Mouse (Mus musculus) layer of hippocampus, adult 2 months (tissue): ENCODE measurements around the gene Snorc. TPM values are rescaled to one million over a fixed set of nuclear protein-coding genes. Genes with fewer than 3 reads are reported as not detected.
"Not testable (repeated sequence)": the region's sequence is repeated elsewhere in the genome, so short reads cannot be mapped to it uniquely, and the experiment has no call there.

Experiments
- DNase-seq, 2 experiments: peaks; one replicate each; pipeline ENCODE4 v3.0.0; 2022; ENCODE audit warnings: low spot score in 2 of 2
- H3K27ac ChIP-seq: fragments of 200-600 bp; 2 replicates; pipeline ENCODE4 v1.8.1; 2022
- H3K4me3 ChIP-seq: fragments of 200-600 bp; 2 replicates; pipeline ENCODE4 v1.8.1; 2022; ENCODE audit warnings: mild to moderate bottlenecking
- CTCF ChIP-seq: fragments of 200-600 bp; conservative IDR thresholded peaks from 2 replicates; pipeline ENCODE4 v1.8.1; 2022; ENCODE audit warnings: antibody characterized with exemption, mild to moderate bottlenecking, moderate library complexity
- long read RNA-seq, 2 experiments: library from polyadenylated mRNA; stranded (forward); transcript quantifications; one replicate each; pipeline ENCODE4 v2.0.0; 2021; ENCODE audit warnings: borderline mapping rate in 2 of 2
- total RNA-seq, 2 experiments: library from RNA; stranded (reverse); gene quantifications; 2 replicates each; pipeline ENCODE4 v1.2.3; 2021

The Snorc gene
- total RNA-seq, result not detected
- long read RNA-seq, experiment 1, result 0 reads
- long read RNA-seq, experiment 2, result 0 reads

GRCm38 (mm10) chr1:87469971-87470370, at the start of gene Snorc:
Snorc (plus strand) TSS chr1:87470271.
- not testable (repeated sequence) for H3K27ac ChIP-seq, H3K4me3 ChIP-seq, DNase-seq

GRCm38 (mm10) chr1:87435125-87435524, 34.9 kb upstream of the Snorc start:
- no peak for TF ChIP-seq CTCF
- H3K27ac ChIP-seq, result no peak overlapping the region
- DNase-seq, result no peak
- H3K4me3 ChIP-seq, result no peak overlapping the region

- no peak for TF ChIP-seq CTCF
Observed at GRCm38 (mm10) chr1:87436583-87436982, 33.5 kb upstream of the Snorc start.

GRCm38 (mm10) chr1:87447183-87448104, 22.6 kb upstream of the Snorc start:
- DNase-seq, result peak; percentile 23 to 71
- TF ChIP-seq CTCF, result peak; percentile 98
- Histone ChIP-seq H3K4me3 (no peak overlapping the region), H3K27ac (no peak overlapping the region)

More at GRCm38 (mm10) chr1:87436583-87436982, 33.5 kb upstream of the Snorc start:
- H3K27ac ChIP-seq, result no peak overlapping the region
- H3K4me3 ChIP-seq, result no peak overlapping the region
- no peak for DNase-seq

- DNase-seq, result no peak
- Histone ChIP-seq H3K4me3 (no peak overlapping the region), H3K27ac (no peak overlapping the region)
- TF ChIP-seq CTCF, result no peak
Observed at GRCm38 (mm10) chr1:87449432-87449831, 20.6 kb upstream of the Snorc start.

- Histone ChIP-seq H3K27ac (no peak overlapping the region), H3K4me3 (no peak overlapping the region)
- TF ChIP-seq CTCF, result no peak
- DNase-seq, result no peak
Observed at GRCm38 (mm10) chr1:87456425-87456824, 13.6 kb upstream of the Snorc start.

GRCm38 (mm10) chr1:87458045-87458444, 12.0 kb upstream of the Snorc start:
- no peak for DNase-seq
- no peak overlapping the region for H3K27ac ChIP-seq
- H3K4me3 ChIP-seq, result no peak overlapping the region
- no peak for TF ChIP-seq CTCF

- H3K4me3 ChIP-seq, result not testable (repeated sequence)
Observed at GRCm38 (mm10) chr1:87459856-87460255, 10.2 kb upstream of the Snorc start.

GRCm38 (mm10) chr1:87467469-87467868, 2.6 kb upstream of the Snorc start:
- DNase-seq, result no peak
- H3K27ac ChIP-seq, result no peak overlapping the region
- no peak for TF ChIP-seq CTCF
- H3K4me3 ChIP-seq, result no peak overlapping the region

More at GRCm38 (mm10) chr1:87459856-87460255, 10.2 kb upstream of the Snorc start:
- H3K27ac ChIP-seq, DNase-seq: not testable (repeated sequence)

- H3K4me3 ChIP-seq, result no peak overlapping the region
- TF ChIP-seq CTCF, result peak; percentile 71
- no peak for DNase-seq
- H3K27ac ChIP-seq, result no peak overlapping the region
Observed at GRCm38 (mm10) chr1:87468321-87468720, 1.8 kb upstream of the Snorc start.

GRCm38 (mm10) chr1:87471914-87472313, 1.8 kb downstream of the Snorc start:
- Histone ChIP-seq H3K27ac (no peak overlapping the region), H3K4me3 (no peak overlapping the region)
- no peak for DNase-seq
- TF ChIP-seq CTCF, result no peak

GRCm38 (mm10) chr1:87472576-87472975, 2.5 kb downstream of the Snorc start:
- Histone ChIP-seq H3K4me3 (no peak overlapping the region), H3K27ac (no peak overlapping the region)
- no peak for DNase-seq
- TF ChIP-seq CTCF, result no peak

- DNase-seq, result peak; percentile 58 to 63
- H3K4me3 ChIP-seq, result peak overlapping the region; percentile 42
- no peak for TF ChIP-seq CTCF
- H3K27ac ChIP-seq, result peak overlapping the region; percentile 76
Observed at GRCm38 (mm10) chr1:87475076-87475895, 5.2 kb downstream of the Snorc start.

- no peak overlapping the region for H3K27ac ChIP-seq
- TF ChIP-seq CTCF, result no peak
- no peak overlapping the region for H3K4me3 ChIP-seq
- no peak for DNase-seq
Observed at GRCm38 (mm10) chr1:87482546-87482945, 12.5 kb downstream of the Snorc start.
